Mouse (Mus musculus): ENCODE measurements around the gene Stra6l. TPM values are rescaled to one million over a fixed set of nuclear protein-coding genes. Genes with fewer than 3 reads are reported as not detected.

Gene Stra6l
- not detected for polyA plus RNA-seq (2012; fragmentation: generic; extraction: Trizol)
- long read RNA-seq, experiment 1, result 0 reads
- long read RNA-seq, experiment 2, result 0 reads

GRCm38 (mm10) chr4:45848109-45848824 lies at the start of gene Stra6l:
TSS of gene Stra6l (plus strand) at chr4:45848664.
- no peak for TF ChIP-seq USF1 (IDR thresholded peaks at IDR 0.05; ENCODE audit: low read depth)
- TF ChIP-seq CTCF (IDR thresholded peaks at IDR 0.05; ENCODE audit: control insufficient read depth, insufficient read depth, insufficient read length), result no peak
- TF ChIP-seq MYOD1 (IDR thresholded peaks at IDR 0.05; ENCODE audit: control insufficient read depth, insufficient read length, low read depth), result no peak
- TF ChIP-seq MYOG (IDR thresholded peaks at IDR 0.05; ENCODE audit: control insufficient read depth, extremely low read depth, insufficient read length), result no peak
- no peak for TF ChIP-seq MAX (IDR thresholded peaks at IDR 0.05)
- no peak for TF ChIP-seq CEBPB (IDR thresholded peaks at IDR 0.05; ENCODE audit: low read depth)
- TF ChIP-seq FOSL1 (IDR thresholded peaks at IDR 0.05; ENCODE audit: insufficient read depth, low read length, poor library complexity, severe bottlenecking), result no peak
- Histone ChIP-seq H3K79me3 (ENCODE audit: low read depth) (no peaks in the 10 kb centered on the region), H3K4me3 (ENCODE audit: insufficient read depth, poor library complexity, severe bottlenecking) (no peak within 1 kb of the TSS), H3K79me2 (ENCODE audit: control insufficient read depth, insufficient read depth) (no peaks in the 10 kb centered on the region), H3ac (ENCODE audit: control insufficient read depth, insufficient read length, low read depth) (no peak within 1 kb of the TSS), H3K36me3 (ENCODE audit: control insufficient read depth, insufficient read depth) (no peaks in the 10 kb centered on the region), H3K27me3 (ENCODE audit: control insufficient read depth, insufficient read depth, insufficient read length) (peaks cover 48% of the 10 kb centered on the region)

- Histone ChIP-seq H3K36me3 (ENCODE audit: control insufficient read depth, insufficient read depth) (no peaks in the 10 kb centered on the region), H3ac (ENCODE audit: control insufficient read depth, insufficient read length, low read depth) (no peak within 1 kb of the TSS), H3K27me3 (ENCODE audit: control insufficient read depth, insufficient read depth, insufficient read length) (peaks cover 53% of the 10 kb centered on the region), H3K79me3 (ENCODE audit: low read depth) (no peaks in the 10 kb centered on the region), H3K4me3 (ENCODE audit: insufficient read depth, poor library complexity, severe bottlenecking) (no peak within 1 kb of the TSS), H3K79me2 (ENCODE audit: control insufficient read depth, insufficient read depth) (no peaks in the 10 kb centered on the region)
- TF ChIP-seq USF1 (IDR thresholded peaks at IDR 0.05; ENCODE audit: low read depth), result no peak
- TF ChIP-seq FOSL1 (IDR thresholded peaks at IDR 0.05; ENCODE audit: insufficient read depth, low read length, poor library complexity, severe bottlenecking), result no peak
- TF ChIP-seq MAX (IDR thresholded peaks at IDR 0.05), result no peak
- TF ChIP-seq CEBPB (IDR thresholded peaks at IDR 0.05; ENCODE audit: low read depth), result no peak
- no peak for TF ChIP-seq CTCF (IDR thresholded peaks at IDR 0.05; ENCODE audit: control insufficient read depth, insufficient read depth, insufficient read length)
- TF ChIP-seq MYOD1 (IDR thresholded peaks at IDR 0.05; ENCODE audit: control insufficient read depth, insufficient read length, low read depth), result no peak
- no peak for TF ChIP-seq MYOG (IDR thresholded peaks at IDR 0.05; ENCODE audit: control insufficient read depth, extremely low read depth, insufficient read length)
Observed at GRCm38 (mm10) chr4:45798964-45799363, 49.5 kb upstream of the Stra6l start, which contains the start of gene Aldh1b1. TSS of gene Aldh1b1 (plus strand) at chr4:45799022.

GRCm38 (mm10) chr4:45799956-45800537 lies 48.4 kb upstream of the Stra6l start:
- no peak overlapping the region for H3ac ChIP-seq (ENCODE audit: control insufficient read depth, insufficient read length, low read depth)
- H3K4me3 ChIP-seq (ENCODE audit: insufficient read depth, poor library complexity, severe bottlenecking), result no peak overlapping the region
- no peak for TF ChIP-seq USF1 (IDR thresholded peaks at IDR 0.05; ENCODE audit: low read depth)
- TF ChIP-seq MYOD1 (IDR thresholded peaks at IDR 0.05; ENCODE audit: control insufficient read depth, insufficient read length, low read depth), result no peak
- no peak for TF ChIP-seq CTCF (IDR thresholded peaks at IDR 0.05; ENCODE audit: control insufficient read depth, insufficient read depth, insufficient read length)
- TF ChIP-seq MAX (IDR thresholded peaks at IDR 0.05), result no peak
- TF ChIP-seq CEBPB (IDR thresholded peaks at IDR 0.05; ENCODE audit: low read depth), result no peak
- TF ChIP-seq FOSL1 (IDR thresholded peaks at IDR 0.05; ENCODE audit: insufficient read depth, low read length, poor library complexity, severe bottlenecking), result no peak
- no peak for TF ChIP-seq MYOG (IDR thresholded peaks at IDR 0.05; ENCODE audit: control insufficient read depth, extremely low read depth, insufficient read length)
- no peaks in the 10 kb centered on the region for H3K79me2 ChIP-seq (ENCODE audit: control insufficient read depth, insufficient read depth)
- H3K27me3 ChIP-seq (ENCODE audit: control insufficient read depth, insufficient read depth, insufficient read length), result peaks cover 52% of the 10 kb centered on the region
- no peaks in the 10 kb centered on the region for H3K79me3 ChIP-seq (ENCODE audit: low read depth)
- H3K36me3 ChIP-seq (ENCODE audit: control insufficient read depth, insufficient read depth), result no peaks in the 10 kb centered on the region

GRCm38 (mm10) chr4:45802900-45803299 lies 45.6 kb upstream of the Stra6l start:
- no peaks in the 10 kb centered on the region for H3K36me3 ChIP-seq (ENCODE audit: control insufficient read depth, insufficient read depth)
- H3K79me3 ChIP-seq (ENCODE audit: low read depth), result no peaks in the 10 kb centered on the region
- H3ac ChIP-seq (ENCODE audit: control insufficient read depth, insufficient read length, low read depth), result no peak overlapping the region
- no peak overlapping the region for H3K4me3 ChIP-seq (ENCODE audit: insufficient read depth, poor library complexity, severe bottlenecking)
- TF ChIP-seq CEBPB (IDR thresholded peaks at IDR 0.05; ENCODE audit: low read depth) (no peak), USF1 (IDR thresholded peaks at IDR 0.05; ENCODE audit: low read depth) (no peak), FOSL1 (IDR thresholded peaks at IDR 0.05; ENCODE audit: insufficient read depth, low read length, poor library complexity, severe bottlenecking) (no peak), MAX (IDR thresholded peaks at IDR 0.05) (no peak), MYOD1 (IDR thresholded peaks at IDR 0.05; ENCODE audit: control insufficient read depth, insufficient read length, low read depth) (no peak), CTCF (IDR thresholded peaks at IDR 0.05; ENCODE audit: control insufficient read depth, insufficient read depth, insufficient read length) (no peak), MYOG (IDR thresholded peaks at IDR 0.05; ENCODE audit: control insufficient read depth, extremely low read depth, insufficient read length) (no peak)
- no peaks in the 10 kb centered on the region for H3K79me2 ChIP-seq (ENCODE audit: control insufficient read depth, insufficient read depth)
- peaks cover 70% of the 10 kb centered on the region for H3K27me3 ChIP-seq (ENCODE audit: control insufficient read depth, insufficient read depth, insufficient read length)

GRCm38 (mm10) chr4:45808034-45808433 lies 40.4 kb upstream of the Stra6l start:
- no peak overlapping the region for H3K4me3 ChIP-seq (ENCODE audit: insufficient read depth, poor library complexity, severe bottlenecking)
- no peak overlapping the region for H3ac ChIP-seq (ENCODE audit: control insufficient read depth, insufficient read length, low read depth)
- no peaks in the 10 kb centered on the region for H3K79me2 ChIP-seq (ENCODE audit: control insufficient read depth, insufficient read depth)
- H3K36me3 ChIP-seq (ENCODE audit: control insufficient read depth, insufficient read depth), result no peaks in the 10 kb centered on the region
- TF ChIP-seq MYOD1 (IDR thresholded peaks at IDR 0.05; ENCODE audit: control insufficient read depth, insufficient read length, low read depth) (no peak), CTCF (IDR thresholded peaks at IDR 0.05; ENCODE audit: control insufficient read depth, insufficient read depth, insufficient read length) (no peak), FOSL1 (IDR thresholded peaks at IDR 0.05; ENCODE audit: insufficient read depth, low read length, poor library complexity, severe bottlenecking) (no peak), CEBPB (IDR thresholded peaks at IDR 0.05; ENCODE audit: low read depth) (no peak), USF1 (IDR thresholded peaks at IDR 0.05; ENCODE audit: low read depth) (no peak), MAX (IDR thresholded peaks at IDR 0.05) (no peak), MYOG (IDR thresholded peaks at IDR 0.05; ENCODE audit: control insufficient read depth, extremely low read depth, insufficient read length) (no peak)
- H3K27me3 ChIP-seq (ENCODE audit: control insufficient read depth, insufficient read depth, insufficient read length), result peaks cover 77% of the 10 kb centered on the region
- no peaks in the 10 kb centered on the region for H3K79me3 ChIP-seq (ENCODE audit: low read depth)

Data from C2C12 (cell line).